Mouse (Mus musculus): ENCODE measurements around the gene Asxl2. TPM values are rescaled to one million over a fixed set of nuclear protein-coding genes. Genes with fewer than 3 reads are reported as not detected.

Gene Asxl2
- polyA plus RNA-seq, 1 experiment from 2014 or later = 25.6 TPM

GRCm38 (mm10) chr12:3430985-3431384, 4.3 kb downstream of the Asxl2 start:
- H3K27me3 ChIP-seq (ENCODE audit: control insufficient read depth, insufficient read depth, low read length) = no peaks in the 10 kb centered on the region
- H3K36me3 ChIP-seq (ENCODE audit: control insufficient read depth, insufficient read depth, low read length) = no peaks in the 10 kb centered on the region
- no peak for ATAC-seq (ENCODE audit: insufficient number of reproducible peaks, insufficient read depth, low FRiP score, low read depth)
- H3K4me2 ChIP-seq (replicated peaks; ENCODE audit: low read depth, low read length) = no peak overlapping the region
- no peak overlapping the region for H3K9ac ChIP-seq (replicated peaks; ENCODE audit: low read depth, low read length)
- H3K27ac ChIP-seq (ENCODE audit: low read length) = no peak overlapping the region
- H3K4me1 ChIP-seq (ENCODE audit: control insufficient read depth, insufficient read depth, low read length) = no peaks in the 10 kb centered on the region; the same call in 1 of the 2 replicates
- H3K4me3 ChIP-seq (ENCODE audit: low read depth, low read length) = no peak overlapping the region
- H3K9me3 ChIP-seq (ENCODE audit: control insufficient read depth, low read depth, low read length) = no peaks in the 10 kb centered on the region

GRCm38 (mm10) chr12:3433736-3434135, 7.1 kb downstream of the Asxl2 start:
- Histone ChIP-seq H3K4me2 (replicated peaks; ENCODE audit: low read depth, low read length) (no peak overlapping the region), H3K4me1 (ENCODE audit: control insufficient read depth, insufficient read depth, low read length) (no peaks in the 10 kb centered on the region), H3K9me3 (ENCODE audit: control insufficient read depth, low read depth, low read length) (no peaks in the 10 kb centered on the region), H3K9ac (replicated peaks; ENCODE audit: low read depth, low read length) (no peak overlapping the region), H3K27me3 (ENCODE audit: control insufficient read depth, insufficient read depth, low read length) (no peaks in the 10 kb centered on the region), H3K27ac (ENCODE audit: low read length) (no peak overlapping the region), H3K4me3 (ENCODE audit: low read depth, low read length) (no peak overlapping the region), H3K36me3 (ENCODE audit: control insufficient read depth, insufficient read depth, low read length) (no peaks in the 10 kb centered on the region)
- ATAC-seq (ENCODE audit: insufficient number of reproducible peaks, insufficient read depth, low FRiP score, low read depth) = no peak
- 73% methylated on average over 1 of the region's 1 CpGs for WGBS

DNA sequence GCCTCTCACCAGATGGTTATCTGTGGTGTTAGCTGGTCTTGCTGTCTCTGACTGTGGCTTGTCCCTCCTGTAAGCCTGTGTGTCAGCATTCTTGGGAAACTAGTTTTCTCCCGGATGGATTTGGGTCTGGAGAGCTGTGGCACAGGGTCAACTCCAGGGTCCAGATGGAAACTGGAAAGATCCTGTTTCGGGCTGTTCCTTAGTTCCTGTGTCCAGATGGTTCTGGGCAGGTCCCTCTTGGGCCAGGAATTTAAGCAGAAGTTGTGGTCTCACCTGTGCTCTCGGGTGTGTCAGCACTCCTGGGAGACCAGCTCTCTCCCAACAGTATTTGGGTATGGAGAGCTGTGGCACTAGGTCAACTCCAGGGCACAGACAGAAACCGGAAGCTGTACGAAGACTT, 9.8 kb downstream of the Asxl2 start:
- 86% methylated on average over 5 of the region's 5 CpGs for WGBS
- no peaks in the 10 kb centered on the region for H3K27me3 ChIP-seq (ENCODE audit: control insufficient read depth, insufficient read depth, low read length)
- no peaks in the 10 kb centered on the region for H3K9me3 ChIP-seq (ENCODE audit: control insufficient read depth, low read depth, low read length)
- no peak overlapping the region for H3K9ac ChIP-seq (replicated peaks; ENCODE audit: low read depth, low read length)
- H3K4me3 ChIP-seq (ENCODE audit: low read depth, low read length) = no peak overlapping the region
- no peak for ATAC-seq (ENCODE audit: insufficient number of reproducible peaks, insufficient read depth, low FRiP score, low read depth)
- H3K27ac ChIP-seq (ENCODE audit: low read length) = no peak overlapping the region
- no peak overlapping the region for H3K4me2 ChIP-seq (replicated peaks; ENCODE audit: low read depth, low read length)
- H3K4me1 ChIP-seq (ENCODE audit: control insufficient read depth, insufficient read depth, low read length) = no peaks in the 10 kb centered on the region
- H3K36me3 ChIP-seq (ENCODE audit: control insufficient read depth, insufficient read depth, low read length) = no peaks in the 10 kb centered on the region

DNA sequence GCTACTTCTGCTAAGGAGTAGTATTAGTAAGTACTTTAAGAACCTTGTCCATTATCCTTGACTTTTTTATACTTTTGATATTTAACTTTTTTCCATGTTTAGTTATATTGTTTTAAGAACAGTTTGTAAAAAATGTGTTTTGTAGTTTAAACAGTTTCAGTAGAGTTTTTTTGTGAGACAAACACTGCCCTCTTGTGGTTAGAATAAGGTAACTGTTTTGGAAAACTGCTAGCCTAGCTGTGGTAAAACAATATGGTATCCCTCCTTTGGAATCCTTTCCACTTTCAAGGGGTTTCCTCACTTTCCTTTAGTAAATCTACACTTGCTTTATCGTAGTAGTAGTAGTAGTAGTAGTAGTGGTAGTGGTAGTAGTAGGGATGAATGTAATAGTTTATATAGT, 11.2 kb downstream of the Asxl2 start:
- Histone ChIP-seq H3K9ac (replicated peaks; ENCODE audit: low read depth, low read length) (no peak overlapping the region), H3K36me3 (ENCODE audit: control insufficient read depth, insufficient read depth, low read length) (no peaks in the 10 kb centered on the region; the same call in 1 of the 2 replicates), H3K27ac (ENCODE audit: low read length) (no peak overlapping the region), H3K9me3 (ENCODE audit: control insufficient read depth, low read depth, low read length) (no peaks in the 10 kb centered on the region), H3K4me1 (ENCODE audit: control insufficient read depth, insufficient read depth, low read length) (no peaks in the 10 kb centered on the region), H3K4me2 (replicated peaks; ENCODE audit: low read depth, low read length) (no peak overlapping the region), H3K4me3 (ENCODE audit: low read depth, low read length) (no peak overlapping the region), H3K27me3 (ENCODE audit: control insufficient read depth, insufficient read depth, low read length) (no peaks in the 10 kb centered on the region)
- no peak for ATAC-seq (ENCODE audit: insufficient number of reproducible peaks, insufficient read depth, low FRiP score, low read depth)
- WGBS = 89% methylated on average over 1 of the region's 1 CpGs

DNA sequence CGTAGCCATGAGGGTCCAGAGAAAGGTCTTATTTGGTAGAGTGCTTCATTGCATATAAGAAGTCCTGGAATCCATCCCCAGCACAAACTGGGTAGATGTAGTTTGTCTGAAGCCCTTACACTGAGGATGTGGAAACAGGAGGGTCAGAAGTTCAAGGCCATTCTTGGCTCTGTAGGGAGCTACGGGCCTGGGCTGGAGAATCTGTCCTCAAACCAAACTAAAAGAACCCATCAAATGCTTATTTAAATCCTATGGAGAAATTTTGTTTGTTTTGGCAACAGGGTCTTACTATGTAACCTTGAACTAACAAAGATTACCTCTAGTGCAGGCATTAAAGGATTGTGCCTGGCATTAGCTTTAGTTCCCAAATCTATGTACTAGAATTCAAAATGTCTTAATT, 14.3 kb downstream of the Asxl2 start:
- Histone ChIP-seq H3K27ac (ENCODE audit: low read length) (no peak overlapping the region), H3K4me1 (ENCODE audit: control insufficient read depth, insufficient read depth, low read length) (no peaks in the 10 kb centered on the region), H3K9me3 (ENCODE audit: control insufficient read depth, low read depth, low read length) (no peaks in the 10 kb centered on the region), H3K4me3 (ENCODE audit: low read depth, low read length) (no peak overlapping the region), H3K4me2 (replicated peaks; ENCODE audit: low read depth, low read length) (no peak overlapping the region), H3K27me3 (ENCODE audit: control insufficient read depth, insufficient read depth, low read length) (no peaks in the 10 kb centered on the region), H3K36me3 (ENCODE audit: control insufficient read depth, insufficient read depth, low read length) (no peaks in the 10 kb centered on the region; the same call in 1 of the 2 replicates), H3K9ac (replicated peaks; ENCODE audit: low read depth, low read length) (no peak overlapping the region)
- ATAC-seq (ENCODE audit: insufficient number of reproducible peaks, insufficient read depth, low FRiP score, low read depth) = no peak
- 76% methylated on average over 2 of the region's 2 CpGs for WGBS

GRCm38 (mm10) chr12:3441361-3441760, 14.7 kb downstream of the Asxl2 start:
- H3K36me3 ChIP-seq (ENCODE audit: control insufficient read depth, insufficient read depth, low read length) = no peaks in the 10 kb centered on the region; the same call in 1 of the 2 replicates
- H3K9me3 ChIP-seq (ENCODE audit: control insufficient read depth, low read depth, low read length) = no peaks in the 10 kb centered on the region
- H3K27me3 ChIP-seq (ENCODE audit: control insufficient read depth, insufficient read depth, low read length) = no peaks in the 10 kb centered on the region
- ATAC-seq (ENCODE audit: insufficient number of reproducible peaks, insufficient read depth, low FRiP score, low read depth) = no peak
- 90% methylated on average over 5 of the region's 5 CpGs for WGBS
- no peak overlapping the region for H3K9ac ChIP-seq (replicated peaks; ENCODE audit: low read depth, low read length)
- H3K4me2 ChIP-seq (replicated peaks; ENCODE audit: low read depth, low read length) = no peak overlapping the region
- H3K27ac ChIP-seq (ENCODE audit: low read length) = no peak overlapping the region
- H3K4me1 ChIP-seq (ENCODE audit: control insufficient read depth, insufficient read depth, low read length) = no peaks in the 10 kb centered on the region
- no peak overlapping the region for H3K4me3 ChIP-seq (ENCODE audit: low read depth, low read length)

- H3K36me3 ChIP-seq (ENCODE audit: control insufficient read depth, insufficient read depth, low read length) = peaks cover 14% of the 10 kb centered on the region
These were observed 26.9 kb downstream of the Asxl2 start for GRCm38 (mm10) chr12:3453554-3453953.

GRCm38 (mm10) chr12:3463087-3463486, 36.4 kb downstream of the Asxl2 start:
- 83% methylated on average over 3 of the region's 3 CpGs for WGBS
- Histone ChIP-seq H3K4me2 (replicated peaks; ENCODE audit: low read depth, low read length) (no peak overlapping the region), H3K4me3 (ENCODE audit: low read depth, low read length) (no peak overlapping the region), H3K27me3 (ENCODE audit: control insufficient read depth, insufficient read depth, low read length) (no peaks in the 10 kb centered on the region), H3K27ac (ENCODE audit: low read length) (no peak overlapping the region), H3K9me3 (ENCODE audit: control insufficient read depth, low read depth, low read length) (no peaks in the 10 kb centered on the region), H3K36me3 (ENCODE audit: control insufficient read depth, insufficient read depth, low read length) (peaks cover 2% of the 10 kb centered on the region), H3K4me1 (ENCODE audit: control insufficient read depth, insufficient read depth, low read length) (no peaks in the 10 kb centered on the region), H3K9ac (replicated peaks; ENCODE audit: low read depth, low read length) (no peak overlapping the region)
- ATAC-seq (ENCODE audit: insufficient number of reproducible peaks, insufficient read depth, low FRiP score, low read depth) = no peak

More at GRCm38 (mm10) chr12:3453554-3453953, 26.9 kb downstream of the Asxl2 start:
- H3K4me1 ChIP-seq (ENCODE audit: control insufficient read depth, insufficient read depth, low read length) = no peaks in the 10 kb centered on the region
- WGBS = 88% methylated on average over 3 of the region's 3 CpGs
- H3K9ac ChIP-seq (replicated peaks; ENCODE audit: low read depth, low read length) = no peak overlapping the region
- H3K27me3 ChIP-seq (ENCODE audit: control insufficient read depth, insufficient read depth, low read length) = no peaks in the 10 kb centered on the region
- H3K27ac ChIP-seq (ENCODE audit: low read length) = no peak overlapping the region
- ATAC-seq (ENCODE audit: insufficient number of reproducible peaks, insufficient read depth, low FRiP score, low read depth) = no peak
- no peaks in the 10 kb centered on the region for H3K9me3 ChIP-seq (ENCODE audit: control insufficient read depth, low read depth, low read length)
- no peak overlapping the region for H3K4me3 ChIP-seq (ENCODE audit: low read depth, low read length)
- H3K4me2 ChIP-seq (replicated peaks; ENCODE audit: low read depth, low read length) = no peak overlapping the region

GRCm38 (mm10) chr12:3499662-3500061, 73.0 kb downstream of the Asxl2 start:
- H3K4me2 ChIP-seq (replicated peaks; ENCODE audit: low read depth, low read length) = no peak overlapping the region
- H3K4me1 ChIP-seq (ENCODE audit: control insufficient read depth, insufficient read depth, low read length) = no peaks in the 10 kb centered on the region
- H3K27me3 ChIP-seq (ENCODE audit: control insufficient read depth, insufficient read depth, low read length) = no peaks in the 10 kb centered on the region
- H3K36me3 ChIP-seq (ENCODE audit: control insufficient read depth, insufficient read depth, low read length) = peaks cover 46% of the 10 kb centered on the region
- no peak for ATAC-seq (ENCODE audit: insufficient number of reproducible peaks, insufficient read depth, low FRiP score, low read depth)
- 89% methylated on average over 4 of the region's 4 CpGs for WGBS
- H3K4me3 ChIP-seq (ENCODE audit: low read depth, low read length) = no peak overlapping the region
- no peak overlapping the region for H3K27ac ChIP-seq (ENCODE audit: low read length)
- H3K9ac ChIP-seq (replicated peaks; ENCODE audit: low read depth, low read length) = no peak overlapping the region
- no peaks in the 10 kb centered on the region for H3K9me3 ChIP-seq (ENCODE audit: control insufficient read depth, low read depth, low read length)

All from stomach, embryonic 14.5 days (tissue).